Mouse (Mus musculus): ENCODE data around the gene Evi5. TPM values are rescaled to one million over a fixed set of nuclear protein-coding genes. Genes with fewer than 3 reads are reported as not detected.

The Evi5 gene
- total RNA-seq, 1 experiment from 2014 or later, result 29.8 TPM

- ATAC-seq (replicated peaks; ENCODE audit: insufficient number of reproducible peaks, low FRiP score, low TSS enrichment, poor library complexity, severe bottlenecking), result no peak
Measured at GRCm38 (mm10) chr5:107723541-107724511, 151.1 kb downstream of the Evi5 start.

DNA sequence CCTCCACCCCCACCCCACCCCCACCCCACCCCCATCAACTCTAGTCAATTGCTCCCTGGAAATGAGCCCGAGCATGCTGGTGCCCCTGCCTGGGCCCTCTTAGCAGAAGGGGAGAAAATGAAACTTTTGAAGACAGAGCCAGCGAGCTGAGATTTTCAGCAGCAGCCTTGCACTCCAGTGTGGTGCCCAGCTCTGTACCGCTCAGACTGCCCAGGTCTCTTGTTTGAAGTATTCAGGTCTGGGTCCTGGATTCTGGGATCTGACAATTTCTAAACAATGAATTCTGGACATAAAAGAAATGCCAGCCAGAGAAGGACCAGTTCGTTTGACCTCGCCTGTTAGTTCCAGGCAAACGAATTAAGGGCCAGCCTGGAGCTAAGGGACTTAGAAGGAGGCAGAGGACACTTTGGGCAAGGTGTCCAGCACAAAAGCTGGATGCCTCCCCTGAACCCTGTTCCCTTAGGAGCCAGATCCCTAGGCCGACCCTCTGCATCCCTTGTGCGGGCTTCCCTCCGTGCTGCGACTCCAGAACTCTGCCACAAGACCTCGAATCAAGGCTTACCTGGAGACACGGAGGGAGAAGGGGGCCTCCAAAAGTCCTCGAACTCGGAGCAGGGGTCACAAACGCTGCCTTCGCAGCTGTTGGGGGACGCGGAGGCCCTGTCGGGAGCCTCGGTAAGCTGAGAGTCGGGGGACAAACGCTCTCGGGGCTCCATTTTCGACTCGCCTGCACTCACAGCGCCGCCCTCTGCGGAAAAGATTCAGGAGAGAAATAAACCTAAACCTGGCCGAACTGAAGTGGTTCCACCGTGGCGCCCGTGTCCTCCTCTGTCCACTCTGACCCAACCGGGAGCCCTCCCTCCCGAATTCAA lies 152.0 kb downstream of the Evi5 start:
- no peak for ATAC-seq (replicated peaks; ENCODE audit: insufficient number of reproducible peaks, low FRiP score, low TSS enrichment, poor library complexity, severe bottlenecking)

- ATAC-seq (replicated peaks; ENCODE audit: insufficient number of reproducible peaks, low FRiP score, low TSS enrichment, poor library complexity, severe bottlenecking), result no peak
Measured at GRCm38 (mm10) chr5:107721638-107722011, 153.3 kb downstream of the Evi5 start.

GRCm38 (mm10) chr5:107720991-107721637 lies 153.8 kb downstream of the Evi5 start:
- no peak for ATAC-seq (replicated peaks; ENCODE audit: insufficient number of reproducible peaks, low FRiP score, low TSS enrichment, poor library complexity, severe bottlenecking)

GRCm38 (mm10) chr5:107720511-107720910 lies 154.4 kb downstream of the Evi5 start:
- ATAC-seq (replicated peaks; ENCODE audit: insufficient number of reproducible peaks, low FRiP score, low TSS enrichment, poor library complexity, severe bottlenecking), result no peak

DNA sequence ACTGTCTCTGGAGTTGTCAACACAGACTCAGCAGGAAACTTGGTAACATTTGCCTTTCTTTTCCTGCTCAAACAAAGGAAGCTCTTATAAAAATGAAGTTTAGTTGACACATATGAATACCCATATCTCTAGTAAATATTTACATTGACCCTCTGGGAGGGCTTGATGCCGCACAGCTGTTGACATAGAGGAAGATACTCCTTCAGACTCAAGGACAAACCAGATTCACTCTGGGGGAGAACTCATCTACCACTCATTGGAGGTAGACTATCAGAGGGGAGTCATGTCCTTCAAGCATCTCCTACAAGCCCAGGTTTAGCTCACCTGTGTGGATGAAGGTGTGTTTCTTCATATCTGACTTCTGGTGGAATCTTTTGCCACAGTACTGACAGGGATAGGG lies 155.1 kb downstream of the Evi5 start:
- no peak for ATAC-seq (replicated peaks; ENCODE audit: insufficient number of reproducible peaks, low FRiP score, low TSS enrichment, poor library complexity, severe bottlenecking)

GRCm38 (mm10) chr5:107719209-107719608 lies 155.7 kb downstream of the Evi5 start:
- no peak for ATAC-seq (replicated peaks; ENCODE audit: insufficient number of reproducible peaks, low FRiP score, low TSS enrichment, poor library complexity, severe bottlenecking)

DNA sequence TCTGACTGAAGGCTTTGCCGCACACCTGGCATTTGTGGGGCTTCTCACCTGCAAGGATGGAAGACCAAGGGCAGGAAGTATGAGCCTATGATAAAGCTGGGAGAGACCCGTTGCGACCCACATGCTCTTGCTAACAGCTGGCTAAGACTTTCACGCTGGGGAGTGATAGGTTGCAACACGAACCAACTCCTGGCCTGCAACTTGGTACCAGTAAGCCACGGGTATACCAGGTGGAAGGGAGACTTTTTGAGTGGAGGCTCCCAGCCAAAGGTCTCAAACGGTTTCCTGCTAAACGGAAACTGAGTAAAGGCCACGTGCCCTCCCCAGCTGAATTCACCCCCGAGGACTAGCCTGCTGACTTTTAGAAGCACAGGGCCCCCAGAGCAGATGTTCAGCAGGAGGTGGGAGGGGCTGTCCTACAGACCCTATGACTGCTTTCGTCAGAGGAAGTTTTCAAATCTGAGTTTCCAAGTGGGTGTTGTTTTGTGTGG lies 157.0 kb downstream of the Evi5 start:
- no peak for ATAC-seq (replicated peaks; ENCODE audit: insufficient number of reproducible peaks, low FRiP score, low TSS enrichment, poor library complexity, severe bottlenecking)

DNA sequence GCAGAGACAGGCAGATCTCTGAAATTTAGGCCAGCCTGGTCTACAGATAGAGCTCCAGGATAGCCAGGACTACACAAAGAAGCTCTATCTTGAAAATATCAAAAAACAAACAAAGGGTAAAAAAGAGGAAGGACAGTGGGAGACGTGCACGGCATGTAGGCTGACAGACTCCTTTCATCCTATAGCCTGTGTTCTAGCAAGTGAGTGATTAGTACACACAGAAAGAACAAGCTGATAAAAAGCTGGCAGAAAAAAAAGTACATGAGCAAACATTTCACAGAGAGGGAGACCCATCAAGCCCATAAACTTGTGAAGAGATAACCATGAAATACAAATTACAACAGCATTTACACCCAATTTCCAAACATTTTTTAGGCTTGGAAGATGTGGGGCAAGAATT lies 163.2 kb downstream of the Evi5 start:
- no peak for ATAC-seq (replicated peaks; ENCODE audit: insufficient number of reproducible peaks, low FRiP score, low TSS enrichment, poor library complexity, severe bottlenecking)

- peak; percentile 77 for ATAC-seq (replicated peaks; ENCODE audit: insufficient number of reproducible peaks, low FRiP score, low TSS enrichment, poor library complexity, severe bottlenecking)
Measured at GRCm38 (mm10) chr5:107708124-107708797, 166.6 kb downstream of the Evi5 start.

- ATAC-seq (replicated peaks; ENCODE audit: insufficient number of reproducible peaks, low FRiP score, low TSS enrichment, poor library complexity, severe bottlenecking), result no peak
Measured at GRCm38 (mm10) chr5:107706262-107706661, 168.6 kb downstream of the Evi5 start.

DNA sequence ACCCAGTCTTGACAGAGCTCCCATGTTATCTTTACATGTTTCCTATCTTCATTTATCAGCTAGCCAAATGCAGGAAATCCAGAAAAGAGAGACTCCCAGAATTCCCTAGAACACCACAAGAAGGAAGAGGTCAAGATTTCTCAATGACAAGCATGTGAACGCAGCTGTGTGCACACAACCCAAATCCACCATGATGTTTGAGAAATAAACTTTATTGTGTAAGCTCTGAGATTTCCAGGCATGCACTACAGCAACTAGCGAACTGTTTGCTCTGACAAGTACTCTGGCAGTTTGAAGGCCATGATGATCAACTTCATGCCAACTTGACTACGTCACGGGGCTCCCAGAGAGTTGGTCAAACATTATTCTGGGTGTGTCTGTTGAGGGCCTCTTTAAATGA lies 169.2 kb downstream of the Evi5 start:
- no peak for ATAC-seq (replicated peaks; ENCODE audit: insufficient number of reproducible peaks, low FRiP score, low TSS enrichment, poor library complexity, severe bottlenecking)

GRCm38 (mm10) chr5:107703207-107703763 lies 171.6 kb downstream of the Evi5 start:
- no peak for ATAC-seq (replicated peaks; ENCODE audit: insufficient number of reproducible peaks, low FRiP score, low TSS enrichment, poor library complexity, severe bottlenecking)

DNA sequence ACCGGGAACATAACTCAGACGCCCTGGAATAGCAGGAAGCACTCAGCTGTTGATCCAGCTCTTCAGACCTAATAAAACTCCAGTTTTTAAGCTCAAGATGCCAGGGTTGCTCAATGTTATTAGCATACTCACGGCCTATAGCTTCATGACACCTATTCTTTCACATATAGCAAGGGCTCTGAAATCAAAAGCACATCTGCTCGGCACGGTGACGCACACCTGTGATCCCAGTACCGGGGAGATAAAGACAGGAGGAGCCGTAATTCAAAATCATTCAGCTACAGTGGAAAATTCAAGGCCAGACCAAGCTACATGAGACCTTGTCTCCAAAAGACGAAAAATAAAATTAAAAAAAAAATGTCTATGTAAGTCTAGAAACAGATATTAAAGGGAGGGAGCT lies 173.2 kb downstream of the Evi5 start:
- no peak for ATAC-seq (replicated peaks; ENCODE audit: insufficient number of reproducible peaks, low FRiP score, low TSS enrichment, poor library complexity, severe bottlenecking)

DNA sequence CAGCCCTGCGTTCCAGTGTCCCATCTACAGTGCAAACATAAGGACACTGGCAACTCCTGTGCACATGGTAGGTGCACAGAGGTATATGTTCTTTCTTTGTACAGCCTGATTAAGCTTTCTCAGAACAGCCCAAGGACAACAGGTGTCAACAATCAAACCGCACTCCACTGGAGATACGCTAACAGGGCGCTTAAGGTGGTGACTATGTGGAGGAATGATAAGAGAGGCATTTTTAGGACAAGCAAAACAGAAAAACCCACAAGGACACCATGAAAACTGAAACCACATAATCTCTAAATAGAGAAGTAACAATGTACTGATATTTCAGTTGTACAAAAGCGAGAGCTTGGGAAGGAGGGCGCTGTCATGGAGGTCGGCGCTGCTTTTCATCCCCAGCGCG lies 174.0 kb downstream of the Evi5 start:
- no peak for ATAC-seq (replicated peaks; ENCODE audit: insufficient number of reproducible peaks, low FRiP score, low TSS enrichment, poor library complexity, severe bottlenecking)

- ATAC-seq (replicated peaks; ENCODE audit: insufficient number of reproducible peaks, low FRiP score, low TSS enrichment, poor library complexity, severe bottlenecking), result peak; percentile 48; the same call in 1 of the 2 replicates
Measured at GRCm38 (mm10) chr5:107698888-107699287, 176.0 kb downstream of the Evi5 start.

GRCm38 (mm10) chr5:107695019-107695418 lies 179.9 kb downstream of the Evi5 start:
- no peak for ATAC-seq (replicated peaks; ENCODE audit: insufficient number of reproducible peaks, low FRiP score, low TSS enrichment, poor library complexity, severe bottlenecking)
